Mouse (Mus musculus): ENCODE measurements at regions not wholly inside any gene's neighbourhood (a gene's known extent, or its start where the extent isn't known, plus 50 kb on each side); places are given as distances from the start of the nearest gene placed in this dataset.

DNA sequence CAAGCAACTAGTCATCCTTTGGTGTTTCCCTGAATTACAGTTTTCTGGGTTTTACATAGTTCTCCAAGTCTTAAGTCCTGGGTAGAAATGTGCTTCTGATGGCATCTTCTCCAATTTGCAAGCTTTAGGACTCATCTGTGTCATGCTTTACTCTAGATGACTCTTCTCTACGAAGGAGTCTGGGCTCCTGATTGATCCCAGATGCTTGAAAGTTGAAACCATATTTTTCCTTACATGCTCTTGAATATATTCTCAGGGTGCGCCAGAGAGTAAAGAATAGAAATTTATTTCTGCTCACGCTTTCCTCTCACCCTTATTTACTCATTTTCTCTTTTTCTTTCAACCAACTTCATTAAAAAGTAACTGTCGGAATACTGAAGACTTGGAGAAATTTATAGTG is 108.9 kb downstream of the 1700017N19Rik start:
- TF ChIP-seq CTCF (IDR thresholded peaks at IDR 0.05; ENCODE audit: borderline replicate concordance, extremely low read depth, insufficient read depth, insufficient read length) (no peak), POLR2A (IDR thresholded peaks at IDR 0.05; ENCODE audit: borderline replicate concordance, extremely low read depth, insufficient read depth, insufficient read length, poor library complexity, severe bottlenecking) (no peak)
